Mouse (Mus musculus): ENCODE measurements around the gene Cerkl. TPM values are rescaled to one million over a fixed set of nuclear protein-coding genes. Genes with fewer than 3 reads are reported as not detected.

The Cerkl gene
- polyA plus RNA-seq (2012; rRNA removed), result 2.3 TPM in 2 replicates

GRCm38 (mm10) chr2:79456575-79457349 lies at the start of gene Cerkl, which contains the start of gene Neurod1:
TSS of gene Cerkl (minus strand) at chr2:79456785.
TSS of gene Neurod1 (minus strand) at chr2:79456751.
- no peak within 1 kb of the TSS for H3K27ac ChIP-seq (ENCODE audit: control insufficient read depth, insufficient read depth, low read depth, low read length)
- TF ChIP-seq CTCF (IDR thresholded peaks at IDR 0.05; ENCODE audit: control insufficient read depth, insufficient read depth, insufficient replicate concordance, low read depth, low read length) (no peak), POLR2A (IDR thresholded peaks at IDR 0.05; ENCODE audit: control insufficient read depth, low read depth, low read length) (no peak)
- no peak within 1 kb of the TSS for H3K4me3 ChIP-seq (ENCODE audit: control insufficient read depth, low read depth, low read length)
- H3K27me3 ChIP-seq (ENCODE audit: control insufficient read depth, insufficient read depth, low read length), result no peaks in the 10 kb centered on the region
- H3K4me1 ChIP-seq (ENCODE audit: control insufficient read depth, insufficient read depth, low read length), result peaks cover 13% of the 10 kb centered on the region
- H3K36me3 ChIP-seq (ENCODE audit: control insufficient read depth, insufficient read depth, low read length), result no peaks in the 10 kb centered on the region

- Histone ChIP-seq H3K36me3 (ENCODE audit: control insufficient read depth, insufficient read depth, low read length) (no peaks in the 10 kb centered on the region), H3K27me3 (ENCODE audit: control insufficient read depth, insufficient read depth, low read length) (no peaks in the 10 kb centered on the region), H3K4me3 (ENCODE audit: control insufficient read depth, low read depth, low read length) (no peak overlapping the region), H3K4me1 (ENCODE audit: control insufficient read depth, insufficient read depth, low read length) (no peaks in the 10 kb centered on the region), H3K27ac (ENCODE audit: control insufficient read depth, insufficient read depth, low read depth, low read length) (no peak overlapping the region)
- TF ChIP-seq CTCF (IDR thresholded peaks at IDR 0.05; ENCODE audit: control insufficient read depth, insufficient read depth, insufficient replicate concordance, low read depth, low read length) (peak; percentile 66; the same call in 1 of the 2 replicates), POLR2A (IDR thresholded peaks at IDR 0.05; ENCODE audit: control insufficient read depth, low read depth, low read length) (no peak)
Observed at GRCm38 (mm10) chr2:79498990-79499755, 42.6 kb upstream of the Cerkl start.

GRCm38 (mm10) chr2:79485127-79485526 lies 28.5 kb upstream of the Cerkl start:
- no peaks in the 10 kb centered on the region for H3K36me3 ChIP-seq (ENCODE audit: control insufficient read depth, insufficient read depth, low read length)
- H3K4me3 ChIP-seq (ENCODE audit: control insufficient read depth, low read depth, low read length), result no peak overlapping the region
- H3K27me3 ChIP-seq (ENCODE audit: control insufficient read depth, insufficient read depth, low read length), result no peaks in the 10 kb centered on the region
- H3K27ac ChIP-seq (ENCODE audit: control insufficient read depth, insufficient read depth, low read depth, low read length), result no peak overlapping the region
- no peak for TF ChIP-seq CTCF (IDR thresholded peaks at IDR 0.05; ENCODE audit: control insufficient read depth, insufficient read depth, insufficient replicate concordance, low read depth, low read length)
- no peak for TF ChIP-seq POLR2A (IDR thresholded peaks at IDR 0.05; ENCODE audit: control insufficient read depth, low read depth, low read length)
- H3K4me1 ChIP-seq (ENCODE audit: control insufficient read depth, insufficient read depth, low read length), result no peaks in the 10 kb centered on the region

- no peaks in the 10 kb centered on the region for H3K36me3 ChIP-seq (ENCODE audit: control insufficient read depth, insufficient read depth, low read length)
- H3K4me1 ChIP-seq (ENCODE audit: control insufficient read depth, insufficient read depth, low read length), result no peaks in the 10 kb centered on the region
- no peak overlapping the region for H3K4me3 ChIP-seq (ENCODE audit: control insufficient read depth, low read depth, low read length)
- no peak overlapping the region for H3K27ac ChIP-seq (ENCODE audit: control insufficient read depth, insufficient read depth, low read depth, low read length)
- no peak for TF ChIP-seq POLR2A (IDR thresholded peaks at IDR 0.05; ENCODE audit: control insufficient read depth, low read depth, low read length)
- TF ChIP-seq CTCF (IDR thresholded peaks at IDR 0.05; ENCODE audit: control insufficient read depth, insufficient read depth, insufficient replicate concordance, low read depth, low read length), result no peak
- H3K27me3 ChIP-seq (ENCODE audit: control insufficient read depth, insufficient read depth, low read length), result no peaks in the 10 kb centered on the region
Observed at GRCm38 (mm10) chr2:79482511-79482910, 25.9 kb upstream of the Cerkl start.

- no peaks in the 10 kb centered on the region for H3K36me3 ChIP-seq (ENCODE audit: control insufficient read depth, insufficient read depth, low read length)
- no peaks in the 10 kb centered on the region for H3K27me3 ChIP-seq (ENCODE audit: control insufficient read depth, insufficient read depth, low read length)
- peaks cover 2% of the 10 kb centered on the region; the same call in 1 of the 2 replicates for H3K4me1 ChIP-seq (ENCODE audit: control insufficient read depth, insufficient read depth, low read length)
- TF ChIP-seq POLR2A (IDR thresholded peaks at IDR 0.05; ENCODE audit: control insufficient read depth, low read depth, low read length), result no peak
- no peak overlapping the region for H3K27ac ChIP-seq (ENCODE audit: control insufficient read depth, insufficient read depth, low read depth, low read length)
- no peak overlapping the region for H3K4me3 ChIP-seq (ENCODE audit: control insufficient read depth, low read depth, low read length)
Observed at GRCm38 (mm10) chr2:79462411-79462810, 5.8 kb upstream of the Cerkl start.

GRCm38 (mm10) chr2:79461861-79462260 lies 5.3 kb upstream of the Cerkl start:
- Histone ChIP-seq H3K36me3 (ENCODE audit: control insufficient read depth, insufficient read depth, low read length) (no peaks in the 10 kb centered on the region), H3K4me3 (ENCODE audit: control insufficient read depth, low read depth, low read length) (no peak overlapping the region), H3K27me3 (ENCODE audit: control insufficient read depth, insufficient read depth, low read length) (no peaks in the 10 kb centered on the region), H3K4me1 (ENCODE audit: control insufficient read depth, insufficient read depth, low read length) (peaks cover 3% of the 10 kb centered on the region; the same call in 1 of the 2 replicates), H3K27ac (ENCODE audit: control insufficient read depth, insufficient read depth, low read depth, low read length) (no peak overlapping the region)
- no peak for TF ChIP-seq POLR2A (IDR thresholded peaks at IDR 0.05; ENCODE audit: control insufficient read depth, low read depth, low read length)
- no peak for TF ChIP-seq CTCF (IDR thresholded peaks at IDR 0.05; ENCODE audit: control insufficient read depth, insufficient read depth, insufficient replicate concordance, low read depth, low read length)

- TF ChIP-seq CTCF (IDR thresholded peaks at IDR 0.05; ENCODE audit: control insufficient read depth, insufficient read depth, insufficient replicate concordance, low read depth, low read length) (no peak), POLR2A (IDR thresholded peaks at IDR 0.05; ENCODE audit: control insufficient read depth, low read depth, low read length) (no peak)
- H3K36me3 ChIP-seq (ENCODE audit: control insufficient read depth, insufficient read depth, low read length), result no peaks in the 10 kb centered on the region
- H3K27ac ChIP-seq (ENCODE audit: control insufficient read depth, insufficient read depth, low read depth, low read length), result no peak overlapping the region
- no peak overlapping the region for H3K4me3 ChIP-seq (ENCODE audit: control insufficient read depth, low read depth, low read length)
- H3K27me3 ChIP-seq (ENCODE audit: control insufficient read depth, insufficient read depth, low read length), result no peaks in the 10 kb centered on the region
- H3K4me1 ChIP-seq (ENCODE audit: control insufficient read depth, insufficient read depth, low read length), result peaks cover 5% of the 10 kb centered on the region; the same call in 1 of the 2 replicates
Observed at GRCm38 (mm10) chr2:79460586-79460985, 4.0 kb upstream of the Cerkl start.
